7 mouse cellular contexts compared by ENCODE assay signal in genomic region chr13:67451172-67452020, GRCm38 (mm10). TPM values are rescaled to one million over a fixed set of nuclear protein-coding genes. Genes with fewer than 3 reads are reported as not detected.
DNase-seq lines count a peak whose midpoint lies in the region; ATAC-seq lines count a peak whose summit lies in the region.

Gene Zfp874a, minus strand, starts transcription at chr13:67451624.

- intact Hi-C loops in gastrocnemius, postnatal 36 days (cut with DNase I), result loop anchor here (5.0 kb wide), 1 partner anchor 94 kb away; no protein-coding TSS in a partner anchor
- intact Hi-C loops in left cerebral cortex, postnatal 25 days (cut with DNase I), result loop anchor here (1.0 kb wide), 1 partner anchor 33 kb away; the partner anchor contains the start of gene Zfp874b

- WGBS in intestine, embryonic 15.5 days, result 2% methylated on average over 20 of the region's 20 CpGs
- WGBS in midbrain, embryonic 10.5 days, result 2% methylated on average over 20 of the region's 20 CpGs

- no peaks in the 10 kb centered on the region for H3K27me3 ChIP-seq in intestine, embryonic 15.5 days (replicated peaks)
- H3K27me3 ChIP-seq in midbrain, embryonic 10.5 days (ENCODE audit: low read depth, poor library complexity, severe bottlenecking), result no peaks in the 10 kb centered on the region

- peak; percentile 93 for DNase-seq in adrenal gland, adult 2 months
- DNase-seq in embryo, embryonic 11.5 days (ENCODE audit: low read depth, low spot score), result peak; percentile 67
- peak; percentile 84 to 86 for DNase-seq in gastrocnemius, postnatal 36 days
- peak; percentile 92 to 97 for DNase-seq in left cerebral cortex, postnatal 25 days (ENCODE audit: low spot score in 2 of 2)
- peak; percentile 76 for DNase-seq in midbrain, embryonic 10.5 days (ENCODE audit: low spot score)
- DNase-seq in right cerebral cortex, postnatal 4 days, result peak; percentile 74

- H3K4me1 ChIP-seq in intestine, embryonic 15.5 days (replicated peaks), result peaks cover 2% of the 10 kb centered on the region; the same call in 1 of the 2 replicates
- peaks cover 12% of the 10 kb centered on the region for H3K4me1 ChIP-seq in midbrain, embryonic 10.5 days

- peak within 1 kb of the TSS; percentile 40; the same call in 1 of the 2 replicates for H3K27ac ChIP-seq in intestine, embryonic 15.5 days
- peak within 1 kb of the TSS; percentile 77 for H3K27ac ChIP-seq in midbrain, embryonic 10.5 days (replicated peaks)

- H3K4me2 ChIP-seq in intestine, embryonic 15.5 days (replicated peaks), result peak within 1 kb of the TSS; percentile 75

- peak; percentile 98 for ATAC-seq in intestine, embryonic 15.5 days

- peak within 1 kb of the TSS; percentile 58 for H3K4me3 ChIP-seq in intestine, embryonic 15.5 days (replicated peaks)
- peak within 1 kb of the TSS; percentile 66 for H3K4me3 ChIP-seq in midbrain, embryonic 10.5 days

- H3K9me3 ChIP-seq in intestine, embryonic 15.5 days, result no peaks in the 10 kb centered on the region
- H3K9me3 ChIP-seq in midbrain, embryonic 10.5 days (replicated peaks), result peaks cover 3% of the 10 kb centered on the region; the same call in 1 of the 2 replicates

- peak within 1 kb of the TSS; percentile 60 for H3K9ac ChIP-seq in intestine, embryonic 15.5 days

- no peaks in the 10 kb centered on the region for H3K36me3 ChIP-seq in intestine, embryonic 15.5 days
- H3K36me3 ChIP-seq in midbrain, embryonic 10.5 days, result peaks cover 10% of the 10 kb centered on the region

RNA-seq across cellular contexts. Expression of gene Zfp874a, which starts in this region (rescaled TPM):
- 10 to 100 TPM; 16.5 to 20.0 TPM for total RNA-seq in adrenal gland, adult 2 months (2021)
- 0.44 and 0.46 TPM in 2 replicates for polyA plus RNA-seq in adrenal gland, adult 2 months (2012; rRNA removed)
- 1 to 10 TPM; 4.8 to 5.2 TPM for total RNA-seq in gastrocnemius, postnatal 36 days (2021)
- 6.7 and 8.2 TPM in 2 replicates for polyA plus RNA-seq in intestine, embryonic 15.5 days (2015; fragmentation: Nextera tagmentation; extraction: Ambion mirVana)
- 10 to 100 TPM; 10.8 to 14.1 TPM for total RNA-seq in left cerebral cortex, postnatal 25 days (2021)
- 6.0 and 6.6 TPM in 2 replicates for polyA plus RNA-seq in midbrain, embryonic 10.5 days (2016; fragmentation: Nextera tagmentation; extraction: Ambion mirVana)

Comparison
In these comparisons a context has a peak if more than half of its experiments do, and no peak if none do; other contexts are left out.
1. Peak in every context shown above with its lines: DNase-seq, ATAC-seq, H3K4me3 ChIP-seq and H3K27ac ChIP-seq.